Mouse (Mus musculus): ENCODE results near the gene Fsd1.

GRCm38 (mm10) chr17:55967186-55967585 lies 19.1 kb upstream of the Fsd1 start:
- TF ChIP-seq CTCF (IDR thresholded peaks at IDR 0.05; ENCODE audit: insufficient read depth, low read length) (no peak), POLR2A (IDR thresholded peaks at IDR 0.05; ENCODE audit: borderline replicate concordance, extremely low read depth, low read depth, low read length) (no peak)
